28 mouse cellular contexts compared by ENCODE assay signal in genomic region chr1:36352351-36352750, GRCm38 (mm10). TPM values are rescaled to one million over a fixed set of nuclear protein-coding genes. Genes with fewer than 3 reads are reported as not detected.
A peak's percentile ranks its signal among the peaks of the same experiment; 100 is the strongest.
DNase-seq lines count a peak whose midpoint lies in the region; TF ChIP-seq lines count a peak whose summit lies in the region.
"Had no signal": no experiment of that assay in that cellular context is flagged by ENCODE, and none has a peak within 500 bp of the region (broad histone marks: within the 10 kb centered on the region; RNA-seq: fewer than 3 reads in every experiment).

No protein-coding gene starts in this region.

- peak; percentile 34 to 71 for DNase-seq in frontal cortex, adult 2 months (ENCODE audit: extremely low spot score in 1 of 2, low spot score in 1 of 2)
- DNase-seq in frontal cortex, postnatal 10 days (ENCODE audit: low spot score in 2 of 2): no peak
- DNase-seq in left cerebral cortex, adult 2 months (ENCODE audit: extremely low spot score in 1 of 2, low spot score in 2 of 2): peak; percentile 30 to 47
- DNase-seq in left cerebral cortex, postnatal 10 days (ENCODE audit: extremely low spot score in 1 of 2, low spot score in 2 of 2): no peak
- peak; percentile 58 for DNase-seq in testis, postnatal 14 days (ENCODE audit: low spot score)
- DNase-seq in testis, postnatal 10 days (ENCODE audit: low spot score): no peak
- no peak for DNase-seq in cerebellum, adult 8-10 months
- DNase-seq in cerebellum, adult 9-10 months: no peak
- DNase-seq: adrenal gland, postnatal 10 days; cerebellum, adult 2 months; gastrocnemius, adult 2 months; kidney, adult 2 months; lung, adult 18-20 months; lung, postnatal 10 days; thymus, postnatal 14 days had no signal

- intact Hi-C loops in left cerebral cortex, adult 2 months (cut with DNase I): no loop called here
- intact Hi-C loops in left cerebral cortex, postnatal 10 days (cut with DNase I): no loop called here

- TF ChIP-seq CTCF in left cerebral cortex, adult 2 months (IDR thresholded peaks at IDR 0.05): no peak

- H3K4me3 ChIP-seq in left cerebral cortex, adult 2 months: no peak overlapping the region
- H3K4me3 ChIP-seq: embryonic facial prominence, embryonic 10.5 days; forebrain, embryonic 15.5 days; gastrocnemius, adult 2 months; hindbrain, embryonic 12.5 days; limb, embryonic 13.5 days; liver, embryonic 12.5 days; midbrain, embryonic 12.5 days had no signal

- no peak overlapping the region for H3K27ac ChIP-seq in left cerebral cortex, adult 2 months
- H3K27ac ChIP-seq: embryonic facial prominence, embryonic 10.5 days; forebrain, embryonic 15.5 days; gastrocnemius, adult 2 months; hindbrain, embryonic 12.5 days; kidney, postnatal 0 days; limb, embryonic 13.5 days; liver, embryonic 12.5 days; midbrain, embryonic 12.5 days; stomach, postnatal 0 days had no signal

RNA-seq across cellular contexts. Expression of gene Kansl3, which starts 16.6 kb away (rescaled TPM):
- polyA plus RNA-seq in frontal cortex, adult 2 months (2012; rRNA removed): 65.5 and 65.8 TPM in 2 replicates
- total RNA-seq in left cerebral cortex, adult 2 months (2021): 10 to 100 TPM; 60.7 to 66.0 TPM
- total RNA-seq in left cerebral cortex, postnatal 10 days (2021): 10 to 100 TPM; 55.3 to 55.9 TPM

RNA-seq across cellular contexts. Expression of gene Fer1l5, which starts 19.7 kb away (rescaled TPM):
- 0.29 and 0.36 TPM in 2 replicates for polyA plus RNA-seq in frontal cortex, adult 2 months (2012; rRNA removed)
- total RNA-seq in left cerebral cortex, adult 2 months (2021): not detected
- total RNA-seq in left cerebral cortex, postnatal 10 days (2021): not detected
- total RNA-seq: common myeloid progenitor, adult 5-6 weeks; gastrocnemius, adult 2 months; heart, adult 8-10 months; heart, postnatal 25 days; layer of hippocampus, postnatal 14 days; monocyte, adult 5-6 weeks had no signal
- polyA plus RNA-seq: cerebellum, adult 2 months had no signal

RNA-seq across cellular contexts. Expression of gene Arid5a, which starts 44.8 kb away (rescaled TPM):
- polyA plus RNA-seq in frontal cortex, adult 2 months (2012; rRNA removed): 9.0 and 11.2 TPM in 2 replicates
- 10 to 100 TPM; 16.1 to 23.5 TPM for total RNA-seq in left cerebral cortex, adult 2 months (2021)
- 10 to 100 TPM in 1 of 2 experiments, 1 to 10 TPM in 1; 9.8 to 10.5 TPM for total RNA-seq in left cerebral cortex, postnatal 10 days (2021)

Comparison
In these comparisons a context has a peak if more than half of its experiments do, and no peak if none do; other contexts are left out.
1. DNase-seq: peak in frontal cortex, adult 2 months (2 of 2), left cerebral cortex, adult 2 months (2 of 2) and testis, postnatal 14 days (single experiment); none in frontal cortex, postnatal 10 days (0 of 2), left cerebral cortex, postnatal 10 days (0 of 2), testis, postnatal 10 days (single experiment), cerebellum, adult 8-10 months (single experiment) and cerebellum, adult 9-10 months (single experiment).